Mouse (Mus musculus): ENCODE measurements at regions not wholly inside any gene's neighbourhood (a gene's known extent, or its start where the extent isn't known, plus 50 kb on each side); places are given as distances from the start of the nearest gene placed in this dataset.

DNA sequence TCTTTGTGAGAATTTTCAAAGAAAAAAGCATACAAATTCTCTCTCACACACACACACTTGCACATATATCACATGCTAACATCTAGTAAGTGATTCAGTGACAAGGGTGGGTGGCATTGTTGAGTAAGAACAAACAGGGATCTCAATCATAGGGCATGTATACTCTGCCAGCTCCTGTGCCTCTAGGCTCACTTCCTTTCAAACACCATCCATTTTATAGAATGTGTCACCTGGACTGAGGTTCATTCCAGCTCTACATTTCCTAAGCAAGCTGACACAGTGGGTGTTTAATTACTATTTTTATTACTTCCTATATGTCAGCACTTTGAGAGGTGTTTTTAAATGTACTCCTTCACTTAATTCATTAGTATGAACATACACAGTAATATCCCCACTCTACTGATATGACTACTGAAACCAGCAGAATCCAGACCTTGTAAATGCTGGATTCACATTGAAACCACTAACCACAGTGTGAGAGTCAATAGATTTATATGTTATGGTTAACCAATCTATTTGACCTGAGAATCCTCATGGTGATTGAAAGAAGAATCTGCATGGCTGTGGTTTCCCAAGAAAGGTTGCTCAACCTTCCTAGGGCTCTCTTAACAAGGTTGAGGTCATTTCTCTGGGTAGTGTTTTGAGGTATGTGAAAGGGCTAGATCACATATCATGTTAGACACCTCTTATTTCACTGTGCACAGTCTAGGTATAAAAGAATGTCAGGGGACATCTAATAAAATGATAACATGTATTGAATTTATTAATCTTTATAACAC is 480.5 kb upstream of the Tnp1 start:
- no peak overlapping the region for H3K4me2 ChIP-seq (ENCODE audit: low read depth, low read length, severe bottlenecking)
- no peaks in the 10 kb centered on the region for H3K36me3 ChIP-seq (ENCODE audit: control insufficient read depth, insufficient read depth, low read length)
- no peak overlapping the region for H3K4me3 ChIP-seq (ENCODE audit: low read depth, low read length)
- H3K4me1 ChIP-seq (replicated peaks; ENCODE audit: control insufficient read depth, insufficient read depth, low read length), result no peaks in the 10 kb centered on the region
- H3K27me3 ChIP-seq (ENCODE audit: control insufficient read depth, insufficient read depth, low read length), result no peaks in the 10 kb centered on the region
- no peak overlapping the region for H3K9ac ChIP-seq (ENCODE audit: low read length)
- no peaks in the 10 kb centered on the region for H3K9me3 ChIP-seq (ENCODE audit: control insufficient read depth, low read length)
- ATAC-seq (replicated peaks; ENCODE audit: low FRiP score), result no peak
- DNase-seq (ENCODE audit: low spot score), result no peak
- no peak overlapping the region for H3K27ac ChIP-seq (ENCODE audit: low read depth, low read length)

DNA sequence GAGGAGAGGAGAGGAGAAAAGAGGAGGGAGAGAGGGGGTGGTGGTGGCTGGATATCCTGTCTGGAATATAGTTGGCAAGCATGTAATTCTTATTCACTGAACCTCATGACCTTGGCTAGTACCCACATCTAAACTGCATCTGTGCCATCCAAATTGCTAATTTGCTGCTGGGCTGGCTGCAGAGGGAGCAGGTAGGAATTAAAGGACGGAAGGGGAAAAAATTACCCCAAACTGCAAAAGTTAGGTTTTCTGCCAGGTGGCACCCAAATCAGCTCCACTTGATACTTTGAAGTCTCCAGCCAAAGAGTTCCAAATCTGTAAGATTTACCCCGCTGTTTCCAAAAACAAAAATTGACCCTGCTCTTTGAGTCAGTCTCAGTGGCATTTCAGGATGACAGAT is 466.2 kb upstream of the Tnp1 start:
- WGBS, result 87% methylated on average over 2 of the region's 2 CpGs
- H3K9me3 ChIP-seq (ENCODE audit: control insufficient read depth, low read length), result no peaks in the 10 kb centered on the region
- H3K27ac ChIP-seq (ENCODE audit: low read depth, low read length), result no peak overlapping the region
- no peaks in the 10 kb centered on the region for H3K36me3 ChIP-seq (ENCODE audit: control insufficient read depth, insufficient read depth, low read length)
- H3K4me3 ChIP-seq (ENCODE audit: low read depth, low read length), result no peak overlapping the region
- no peak for ATAC-seq (replicated peaks; ENCODE audit: low FRiP score)
- H3K4me1 ChIP-seq (replicated peaks; ENCODE audit: control insufficient read depth, insufficient read depth, low read length), result no peaks in the 10 kb centered on the region
- H3K4me2 ChIP-seq (ENCODE audit: low read depth, low read length, severe bottlenecking), result no peak overlapping the region
- DNase-seq (ENCODE audit: low spot score), result no peak
- H3K27me3 ChIP-seq (ENCODE audit: control insufficient read depth, insufficient read depth, low read length), result no peaks in the 10 kb centered on the region
- no peak overlapping the region for H3K9ac ChIP-seq (ENCODE audit: low read length)

DNA sequence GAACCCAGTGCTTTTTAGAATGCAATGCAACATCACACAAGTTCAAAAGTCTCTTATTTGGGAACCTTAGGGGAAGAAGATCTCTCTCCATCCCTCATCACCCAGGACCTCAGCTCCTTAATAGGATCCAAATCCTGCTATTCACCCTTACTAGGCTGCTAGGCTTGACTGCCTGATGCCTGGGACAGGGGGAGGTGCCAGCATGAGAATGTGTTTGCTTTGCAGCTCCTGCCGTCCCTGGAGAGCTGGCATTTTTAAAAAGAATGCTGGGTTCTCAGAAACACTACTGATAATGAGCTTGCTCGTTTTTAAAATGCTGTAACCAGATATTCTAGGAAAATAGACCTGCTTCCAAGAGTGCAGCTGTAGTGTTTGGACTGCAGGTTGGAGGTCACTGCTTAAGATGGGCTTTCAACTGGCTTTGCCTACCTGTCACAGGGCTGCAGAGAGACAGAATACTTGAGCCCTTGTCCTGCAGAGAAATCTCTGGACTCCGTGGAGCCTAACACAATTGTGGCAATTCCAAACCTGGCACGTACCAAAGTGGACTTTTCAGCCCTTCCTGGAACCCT is 463.7 kb upstream of the Tnp1 start:
- no peak overlapping the region for H3K27ac ChIP-seq (ENCODE audit: low read depth, low read length)
- 53% methylated on average over 4 of the region's 4 CpGs for WGBS
- no peak for ATAC-seq (replicated peaks; ENCODE audit: low FRiP score)

DNA sequence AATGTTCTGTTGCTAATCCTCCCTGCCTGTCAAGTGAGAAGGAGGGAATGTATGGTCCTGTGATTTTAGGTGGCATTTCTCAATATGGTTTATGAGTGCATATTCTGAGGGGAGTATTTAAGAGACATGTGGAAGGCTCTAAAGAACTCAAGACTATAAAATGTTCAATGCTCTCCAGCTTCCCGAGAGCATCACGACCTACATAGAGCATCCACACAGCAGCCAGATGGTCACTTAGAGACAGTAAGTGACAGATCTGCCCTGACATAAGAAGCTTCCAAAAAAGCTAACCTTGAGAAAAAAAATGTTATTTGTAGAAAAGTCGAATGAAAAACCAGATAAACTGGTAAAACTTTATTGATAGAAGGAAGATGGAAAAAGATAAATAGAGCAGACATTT is 444.9 kb upstream of the Tnp1 start:
- Histone ChIP-seq H3K27ac (ENCODE audit: low read depth, low read length) (no peak overlapping the region), H3K27me3 (ENCODE audit: control insufficient read depth, insufficient read depth, low read length) (no peaks in the 10 kb centered on the region), H3K4me3 (ENCODE audit: low read depth, low read length) (no peak overlapping the region), H3K4me2 (ENCODE audit: low read depth, low read length, severe bottlenecking) (no peak overlapping the region), H3K4me1 (replicated peaks; ENCODE audit: control insufficient read depth, insufficient read depth, low read length) (no peaks in the 10 kb centered on the region), H3K9ac (ENCODE audit: low read length) (no peak overlapping the region), H3K36me3 (ENCODE audit: control insufficient read depth, insufficient read depth, low read length) (no peaks in the 10 kb centered on the region), H3K9me3 (ENCODE audit: control insufficient read depth, low read length) (no peaks in the 10 kb centered on the region)
- ATAC-seq (replicated peaks; ENCODE audit: low FRiP score), result no peak
- 89% methylated on average over 3 of the region's 3 CpGs for WGBS
- DNase-seq (ENCODE audit: low spot score), result no peak

More for the DNA sequence above, 463.7 kb upstream of the Tnp1 start:
- Histone ChIP-seq H3K4me2 (ENCODE audit: low read depth, low read length, severe bottlenecking) (no peak overlapping the region), H3K27me3 (ENCODE audit: control insufficient read depth, insufficient read depth, low read length) (no peaks in the 10 kb centered on the region), H3K4me3 (ENCODE audit: low read depth, low read length) (no peak overlapping the region), H3K36me3 (ENCODE audit: control insufficient read depth, insufficient read depth, low read length) (no peaks in the 10 kb centered on the region), H3K9me3 (ENCODE audit: control insufficient read depth, low read length) (no peaks in the 10 kb centered on the region), H3K4me1 (replicated peaks; ENCODE audit: control insufficient read depth, insufficient read depth, low read length) (no peaks in the 10 kb centered on the region), H3K9ac (ENCODE audit: low read length) (no peak overlapping the region)
- DNase-seq (ENCODE audit: low spot score), result no peak

DNA sequence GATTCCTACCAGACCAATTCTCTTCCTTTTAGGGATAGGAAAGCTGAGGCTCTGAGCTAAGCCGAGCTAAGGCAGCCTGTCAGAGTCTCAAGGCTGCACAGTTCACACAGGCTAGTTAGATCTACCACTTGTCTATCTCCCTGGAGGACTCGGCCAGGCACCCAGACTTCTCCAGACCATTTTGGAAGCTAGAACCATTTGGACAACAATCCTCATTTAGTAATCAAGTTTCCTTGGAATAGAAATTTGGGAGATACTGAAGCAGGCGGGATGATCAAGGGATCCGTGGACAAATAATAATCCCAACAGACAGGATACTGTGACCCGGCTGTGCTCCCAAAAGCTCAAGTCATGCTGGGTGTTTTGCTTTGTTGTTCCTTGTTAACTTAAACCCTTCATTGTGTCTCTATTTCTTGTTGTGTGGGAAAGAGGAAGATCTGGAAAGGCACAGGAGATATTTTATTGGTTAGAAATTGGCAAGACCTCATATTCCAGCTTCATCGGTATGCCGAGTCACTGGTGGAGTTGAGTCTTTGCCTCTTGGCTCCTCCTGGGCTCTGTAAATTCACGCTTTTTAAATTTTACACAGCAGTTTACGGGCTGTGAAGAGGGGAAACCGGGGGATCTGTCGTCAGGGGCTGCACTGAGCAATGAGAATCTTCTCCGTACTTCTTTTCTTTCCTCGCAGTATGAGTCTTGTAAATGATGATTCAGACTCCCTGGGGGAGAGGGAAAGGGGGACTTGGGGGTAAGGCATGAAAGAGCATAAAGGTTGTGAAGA is 444.2 kb upstream of the Tnp1 start:
- H3K27ac ChIP-seq (ENCODE audit: low read depth, low read length), result no peak overlapping the region
- no peak overlapping the region for H3K4me2 ChIP-seq (ENCODE audit: low read depth, low read length, severe bottlenecking)
- H3K9me3 ChIP-seq (ENCODE audit: control insufficient read depth, low read length), result no peaks in the 10 kb centered on the region
- no peak for ATAC-seq (replicated peaks; ENCODE audit: low FRiP score)
- no peak for DNase-seq (ENCODE audit: low spot score)
- H3K9ac ChIP-seq (ENCODE audit: low read length), result no peak overlapping the region
- WGBS, result 68% methylated on average over 13 of the region's 13 CpGs
- no peak overlapping the region for H3K4me3 ChIP-seq (ENCODE audit: low read depth, low read length)
- H3K4me1 ChIP-seq (replicated peaks; ENCODE audit: control insufficient read depth, insufficient read depth, low read length), result no peaks in the 10 kb centered on the region
- H3K36me3 ChIP-seq (ENCODE audit: control insufficient read depth, insufficient read depth, low read length), result no peaks in the 10 kb centered on the region
- no peaks in the 10 kb centered on the region for H3K27me3 ChIP-seq (ENCODE audit: control insufficient read depth, insufficient read depth, low read length)

DNA sequence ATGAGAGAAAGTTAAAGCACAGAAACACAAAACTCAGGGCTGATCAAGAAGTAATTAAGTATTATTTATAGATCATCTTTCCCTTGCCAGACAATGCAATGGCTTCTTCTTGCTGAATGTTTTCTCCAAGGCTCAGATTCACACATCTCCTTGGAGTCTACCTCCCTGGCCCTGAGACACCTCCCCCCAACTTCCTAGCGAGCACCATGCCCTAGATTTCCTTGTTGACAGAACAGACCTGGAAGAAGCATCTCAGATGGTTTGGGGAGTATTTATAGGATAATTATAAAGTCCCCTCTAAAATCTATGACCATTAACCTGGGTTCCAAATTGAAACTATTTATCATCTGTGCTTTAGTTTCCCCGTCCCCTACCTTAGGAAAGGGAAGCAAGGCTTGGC is 441.6 kb upstream of the Tnp1 start:
- Histone ChIP-seq H3K9me3 (ENCODE audit: control insufficient read depth, low read length) (no peaks in the 10 kb centered on the region), H3K27me3 (ENCODE audit: control insufficient read depth, insufficient read depth, low read length) (no peaks in the 10 kb centered on the region), H3K36me3 (ENCODE audit: control insufficient read depth, insufficient read depth, low read length) (no peaks in the 10 kb centered on the region), H3K9ac (ENCODE audit: low read length) (no peak overlapping the region), H3K4me2 (ENCODE audit: low read depth, low read length, severe bottlenecking) (no peak overlapping the region), H3K27ac (ENCODE audit: low read depth, low read length) (no peak overlapping the region), H3K4me1 (replicated peaks; ENCODE audit: control insufficient read depth, insufficient read depth, low read length) (no peaks in the 10 kb centered on the region), H3K4me3 (ENCODE audit: low read depth, low read length) (no peak overlapping the region)
- WGBS, result 79% methylated on average over 2 of the region's 2 CpGs
- DNase-seq (ENCODE audit: low spot score) (no peak), ATAC-seq (replicated peaks; ENCODE audit: low FRiP score) (no peak)

DNA sequence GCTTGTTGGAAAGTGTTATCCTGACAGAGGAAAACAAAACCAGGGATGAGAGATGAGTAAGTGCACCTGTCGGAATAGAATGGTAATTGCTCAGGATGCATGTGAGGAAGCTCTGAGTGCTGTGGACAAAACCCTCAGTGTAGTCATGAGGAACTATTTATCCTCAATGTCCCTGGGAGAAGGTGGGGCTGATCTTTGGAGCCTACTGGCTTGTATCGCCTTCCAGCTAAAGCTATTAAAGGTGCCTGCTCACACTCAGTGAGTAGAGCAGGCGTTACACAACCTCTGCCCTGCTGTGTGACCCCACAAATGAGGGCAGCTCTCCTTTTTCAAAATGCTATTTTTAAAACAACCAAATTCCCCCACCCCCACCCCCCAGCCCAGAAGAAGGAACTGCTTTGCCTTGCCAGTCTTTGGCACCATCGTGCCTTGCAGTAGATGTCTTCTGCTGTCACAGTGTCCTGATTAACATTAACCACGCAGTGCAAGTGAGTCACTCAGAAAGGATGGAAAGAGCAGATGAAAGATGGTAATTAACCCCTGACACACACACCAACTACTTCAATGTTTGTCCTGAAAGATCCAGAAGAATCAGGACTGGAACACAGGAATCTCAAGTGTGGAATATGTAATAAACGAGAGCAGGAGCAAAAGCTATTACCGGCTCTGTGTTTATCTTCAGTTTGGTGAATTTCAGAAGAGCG is 440.8 kb upstream of the Tnp1 start:
- Histone ChIP-seq H3K9ac (ENCODE audit: low read length) (no peak overlapping the region), H3K9me3 (ENCODE audit: control insufficient read depth, low read length) (no peaks in the 10 kb centered on the region), H3K36me3 (ENCODE audit: control insufficient read depth, insufficient read depth, low read length) (no peaks in the 10 kb centered on the region), H3K4me1 (replicated peaks; ENCODE audit: control insufficient read depth, insufficient read depth, low read length) (no peaks in the 10 kb centered on the region), H3K27ac (ENCODE audit: low read depth, low read length) (no peak overlapping the region), H3K4me2 (ENCODE audit: low read depth, low read length, severe bottlenecking) (no peak overlapping the region), H3K4me3 (ENCODE audit: low read depth, low read length) (no peak overlapping the region), H3K27me3 (ENCODE audit: control insufficient read depth, insufficient read depth, low read length) (no peaks in the 10 kb centered on the region)
- 84% methylated on average over 8 of the region's 8 CpGs for WGBS
- ATAC-seq (replicated peaks; ENCODE audit: low FRiP score) (no peak), DNase-seq (ENCODE audit: low spot score) (no peak)

DNA sequence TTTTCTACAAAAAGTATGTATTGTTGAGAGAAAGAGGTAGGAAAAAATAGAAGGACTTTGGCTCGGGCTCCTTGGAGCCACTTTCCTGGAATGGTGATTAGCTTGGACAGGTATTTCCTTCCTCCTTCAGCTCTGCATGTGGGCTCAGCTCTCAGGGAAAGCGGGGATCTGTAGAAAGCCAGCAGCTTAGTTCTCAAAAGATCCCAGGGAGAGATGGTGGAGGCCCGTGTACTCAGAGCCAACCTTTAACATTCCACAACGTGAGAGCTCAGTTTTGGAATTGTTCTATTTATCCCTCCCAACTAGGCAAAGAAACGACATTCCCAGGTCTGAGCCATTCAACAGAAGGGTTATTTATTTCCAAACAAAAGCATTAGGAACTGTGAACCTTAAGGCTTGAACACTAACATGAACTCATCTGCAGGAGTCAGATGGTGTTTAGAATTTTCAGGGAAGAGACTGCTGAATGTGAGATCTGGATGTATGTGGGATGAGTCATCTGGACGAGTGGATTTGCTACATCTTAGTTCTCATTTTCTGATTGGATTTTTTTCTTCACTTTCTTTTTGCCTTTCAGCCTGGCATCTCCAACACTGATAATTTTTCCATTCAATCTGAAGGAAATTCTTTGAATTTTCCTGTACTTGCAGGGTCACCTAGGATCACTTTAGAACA is 428.6 kb upstream of the Tnp1 start:
- Histone ChIP-seq H3K36me3 (ENCODE audit: control insufficient read depth, insufficient read depth, low read length) (no peaks in the 10 kb centered on the region), H3K4me1 (replicated peaks; ENCODE audit: control insufficient read depth, insufficient read depth, low read length) (no peaks in the 10 kb centered on the region), H3K4me2 (ENCODE audit: low read depth, low read length, severe bottlenecking) (no peak overlapping the region), H3K27ac (ENCODE audit: low read depth, low read length) (no peak overlapping the region), H3K4me3 (ENCODE audit: low read depth, low read length) (no peak overlapping the region), H3K9me3 (ENCODE audit: control insufficient read depth, low read length) (no peaks in the 10 kb centered on the region), H3K9ac (ENCODE audit: low read length) (no peak overlapping the region), H3K27me3 (ENCODE audit: control insufficient read depth, insufficient read depth, low read length) (no peaks in the 10 kb centered on the region)
- DNase-seq (ENCODE audit: low spot score) (no peak), ATAC-seq (replicated peaks; ENCODE audit: low FRiP score) (no peak)
- 38% methylated on average over 6 of the region's 6 CpGs for WGBS

Measured in forebrain, embryonic 11.5 days (tissue).